Mouse (Mus musculus) cortical plate, adult 2 months (tissue): ENCODE measurements around the gene Scube1. TPM values are rescaled to one million over a fixed set of nuclear protein-coding genes. Genes with fewer than 3 reads are reported as not detected.

ENCODE experiments used
- H3K27ac ChIP-seq: fragments of 200-500 bp; 2 replicates; pipeline ENCODE4 v1.5.1; 2012; ENCODE audit warnings: low read length, control low read depth, inconsistent platforms; ENCODE audit not compliant: insufficient read depth
- H3K4me1 ChIP-seq: fragments of 200-500 bp; 2 replicates; pipeline ENCODE4 v1.6.1; 2011; ENCODE audit warnings: low read length; ENCODE audit not compliant: control insufficient read depth, insufficient read depth
- H3K4me3 ChIP-seq: fragments of 200-500 bp; 2 replicates; pipeline ENCODE4 v1.5.1; 2011; ENCODE audit warnings: mild to moderate bottlenecking, low read length, control low read depth; ENCODE audit not compliant: insufficient read depth
- CTCF ChIP-seq: fragments of 200-500 bp; IDR thresholded peaks from 2 replicates; pipeline ENCODE4 v1.5.1; 2011; ENCODE audit warnings: mild to moderate bottlenecking, control low read depth, low read length; ENCODE audit not compliant: insufficient read depth; ENCODE audit errors: extremely low read depth
- POLR2A ChIP-seq: fragments of 200-500 bp; IDR thresholded peaks from 2 replicates; pipeline ENCODE4 v1.6.1; 2011; ENCODE audit warnings: mild to moderate bottlenecking, low read length, control low read depth; ENCODE audit not compliant: insufficient read depth; ENCODE audit errors: extremely low read depth
- polyA plus RNA-seq: library from polyadenylated mRNA; depleted of rRNA; stranded (reverse); fragments of >200 nt; gene quantifications from 2 replicates; pipeline ENCODE4 v1.2.3, GENCODE M21; 2012; rRNA removed

Scube1 gene
- polyA plus RNA-seq, result 26.7 and 29.2 TPM in 2 replicates

DNA sequence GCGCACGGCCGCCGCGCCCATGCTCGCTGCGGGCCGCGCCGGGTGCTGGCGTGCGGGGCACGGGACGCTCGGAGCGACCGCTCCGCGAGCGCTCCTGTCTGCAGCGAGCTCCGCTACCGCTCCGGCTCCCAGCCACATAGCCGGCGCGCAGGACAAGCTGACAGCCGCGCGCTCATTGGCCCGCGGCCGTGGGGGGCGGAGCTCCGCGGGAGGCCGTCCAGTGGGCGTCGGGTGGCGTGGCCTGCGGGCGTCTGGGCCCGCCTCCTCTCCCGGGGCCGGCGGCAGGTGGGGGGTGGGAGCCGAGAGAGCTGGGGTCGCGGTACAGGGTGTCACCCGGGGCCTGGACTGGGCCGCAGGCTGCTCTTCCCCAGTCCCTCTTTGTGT, at the start of gene Scube1:
Gene Scube1 (minus strand): TSS at position 136 of the 384 bp plus-strand sequence.
- Histone ChIP-seq H3K4me3 (peak within 1 kb of the TSS; percentile 42), H3K4me1 (no peaks in the 10 kb centered on the region; the same call in 1 of the 2 replicates), H3K27ac (no peak within 1 kb of the TSS)
- TF ChIP-seq POLR2A (peak; percentile 76; the same call in 1 of the 2 replicates), CTCF (no peak)

DNA sequence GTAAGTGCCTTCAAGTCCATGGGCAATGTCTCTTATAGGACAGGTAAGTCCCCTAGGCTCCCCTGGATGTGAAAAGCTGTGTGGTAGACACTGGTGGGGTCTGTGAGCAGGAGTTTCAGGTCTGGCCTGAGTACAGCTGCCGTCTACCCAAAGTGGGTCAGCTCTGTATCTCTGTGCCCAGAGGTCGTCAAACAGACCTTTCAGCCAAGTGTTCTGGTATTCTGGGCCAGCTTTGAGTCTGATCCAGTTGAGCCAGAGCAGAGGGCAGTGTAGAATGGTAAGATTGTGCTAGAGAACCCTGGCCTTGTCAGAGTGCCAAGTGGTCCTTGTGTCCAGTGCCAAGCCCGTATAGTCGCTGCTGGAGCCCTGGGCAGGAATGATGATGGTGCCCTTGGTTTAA, 48.1 kb upstream of the Scube1 start:
- H3K27ac ChIP-seq, result no peak overlapping the region
- peaks cover 2% of the 10 kb centered on the region; the same call in 1 of the 2 replicates for H3K4me1 ChIP-seq
- TF ChIP-seq POLR2A, result no peak
- no peak for TF ChIP-seq CTCF
- no peak overlapping the region for H3K4me3 ChIP-seq

DNA sequence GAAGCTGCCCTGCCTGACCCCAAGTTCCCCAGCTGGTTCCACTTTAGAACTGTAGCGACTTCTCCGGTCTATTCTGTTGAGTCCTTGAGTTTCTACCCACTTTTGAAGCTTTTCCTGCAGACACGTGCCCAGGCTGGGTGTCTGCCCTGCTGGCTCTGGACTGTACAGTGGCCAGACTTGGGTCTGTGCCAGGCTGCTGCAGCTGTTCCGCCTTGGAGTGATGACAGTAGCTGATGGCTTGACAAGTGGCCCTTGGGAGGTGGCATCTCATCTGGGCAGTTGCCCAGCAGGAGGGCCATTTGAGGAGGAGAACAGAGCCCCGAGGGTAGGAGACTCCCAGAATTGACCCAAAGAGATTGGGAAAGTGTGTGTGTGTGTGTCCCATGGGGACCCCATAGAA, 47.6 kb upstream of the Scube1 start:
- TF ChIP-seq CTCF, result no peak
- no peak for TF ChIP-seq POLR2A
- H3K27ac ChIP-seq, result no peak overlapping the region

DNA sequence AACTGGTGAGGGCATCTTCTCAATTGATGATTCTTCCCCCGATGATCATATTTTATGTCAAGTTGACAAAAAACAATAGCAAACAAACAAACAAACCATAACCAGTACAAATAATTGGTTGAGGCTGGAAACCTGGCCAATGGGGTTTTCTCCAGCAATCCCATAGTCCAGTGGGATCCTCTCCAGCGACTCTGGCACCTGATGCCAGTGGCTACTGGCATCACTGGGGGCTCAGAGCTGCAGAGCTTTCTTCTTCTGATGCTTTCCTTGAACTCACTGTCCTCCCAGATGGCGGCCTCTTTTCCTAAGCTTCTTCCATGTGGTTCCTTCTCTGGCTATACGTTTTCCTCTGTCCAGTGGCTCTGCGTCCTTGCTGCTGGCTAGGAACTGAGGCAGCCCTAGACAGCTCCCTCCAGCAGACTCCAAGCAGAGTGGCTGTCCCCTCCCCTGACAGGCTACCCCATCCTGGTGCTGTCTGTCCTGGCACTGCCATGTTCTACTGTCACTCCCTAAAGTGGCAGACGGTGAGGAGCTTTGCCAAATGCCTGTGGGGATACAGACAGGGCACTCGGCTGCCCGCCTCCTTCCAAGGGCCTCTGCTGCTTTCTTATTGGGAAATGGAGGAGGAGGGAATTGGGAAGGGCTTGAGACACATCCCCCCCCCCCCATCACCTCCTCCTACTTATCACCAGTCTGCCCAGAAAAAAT, 46.7 kb upstream of the Scube1 start:
- no peaks in the 10 kb centered on the region for H3K4me1 ChIP-seq
- no peak overlapping the region for H3K27ac ChIP-seq
- TF ChIP-seq POLR2A (no peak), CTCF (no peak)
- no peak overlapping the region for H3K4me3 ChIP-seq

More for the DNA sequence above, 47.6 kb upstream of the Scube1 start:
- peaks cover 2% of the 10 kb centered on the region; the same call in 1 of the 2 replicates for H3K4me1 ChIP-seq
- H3K4me3 ChIP-seq, result no peak overlapping the region

DNA sequence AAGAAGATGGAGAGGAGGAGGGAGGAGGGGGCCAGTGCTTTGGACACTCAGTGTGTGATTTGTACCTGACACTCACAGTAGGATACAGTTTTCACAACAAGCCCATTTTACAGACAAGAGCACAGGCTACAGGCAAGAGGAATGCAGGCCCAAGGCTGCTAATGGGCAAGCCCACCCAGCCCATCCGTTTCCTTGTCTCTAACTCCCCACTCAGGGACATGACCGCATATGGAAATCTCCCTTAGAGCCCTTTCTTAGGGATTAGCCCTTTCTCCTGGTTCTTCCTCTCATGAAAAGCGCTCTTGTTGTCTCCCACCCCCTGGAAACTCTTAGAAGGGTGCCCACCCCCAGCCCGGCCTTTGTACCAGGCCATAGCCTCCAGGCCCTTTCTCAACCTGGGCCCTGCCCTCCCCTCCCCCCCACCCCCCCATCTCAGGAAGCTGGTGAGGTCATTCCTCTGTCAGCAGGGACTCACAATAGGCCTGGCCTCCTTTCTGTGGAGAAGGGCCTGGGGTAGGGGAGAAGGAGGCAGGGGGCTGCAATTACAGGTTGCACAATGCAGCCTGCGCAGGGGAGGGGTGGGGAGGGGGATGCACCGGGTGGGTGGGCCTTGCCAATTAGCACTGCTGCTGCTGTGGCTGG, 40.7 kb upstream of the Scube1 start:
- no peak overlapping the region for H3K27ac ChIP-seq
- no peaks in the 10 kb centered on the region for H3K4me1 ChIP-seq
- H3K4me3 ChIP-seq, result no peak overlapping the region
- TF ChIP-seq CTCF (no peak), POLR2A (no peak)

DNA sequence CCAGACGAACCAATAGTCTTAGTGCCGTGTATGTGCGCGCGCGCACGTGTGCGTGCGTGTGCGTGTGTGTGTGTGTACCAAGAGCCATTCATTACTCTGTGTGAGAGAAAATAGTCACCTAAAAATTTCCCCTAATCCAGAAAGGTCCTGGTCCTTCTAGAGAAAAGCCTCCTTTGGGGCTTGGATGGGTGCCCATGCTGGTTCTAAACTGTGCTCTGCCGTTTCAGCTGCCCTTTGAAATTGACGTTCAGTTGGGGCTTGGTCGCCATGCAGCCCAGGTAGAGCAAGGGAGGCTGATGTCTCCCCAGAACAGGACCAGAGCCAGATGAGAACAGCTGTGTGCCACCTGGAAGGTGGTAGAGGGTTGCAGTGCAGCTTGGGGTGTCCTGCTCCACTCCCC, 36.7 kb upstream of the Scube1 start:
- no peak overlapping the region for H3K27ac ChIP-seq
- no peaks in the 10 kb centered on the region for H3K4me1 ChIP-seq
- no peak overlapping the region for H3K4me3 ChIP-seq
- TF ChIP-seq POLR2A (no peak), CTCF (no peak)

DNA sequence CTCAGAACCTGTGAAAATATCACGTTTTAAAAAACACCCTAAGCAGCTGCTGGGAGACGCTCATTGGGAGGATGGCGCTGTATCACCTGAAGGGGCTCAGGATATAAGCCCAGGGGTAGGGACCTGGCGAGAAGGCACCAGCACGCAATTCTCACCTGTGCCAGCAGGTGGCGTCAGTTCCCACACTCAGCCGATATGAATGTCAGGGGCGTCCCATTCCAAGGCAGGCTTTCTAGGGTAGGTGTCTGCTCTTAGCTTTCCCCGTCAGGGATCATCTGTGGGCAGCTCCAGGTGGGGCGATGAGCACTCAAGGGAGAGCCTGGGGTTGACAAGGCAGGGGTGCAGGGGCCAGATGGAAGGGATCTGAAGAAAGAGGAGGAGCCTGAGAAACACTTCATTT, 35.9 kb upstream of the Scube1 start:
- Histone ChIP-seq H3K4me1 (no peaks in the 10 kb centered on the region), H3K27ac (no peak overlapping the region), H3K4me3 (no peak overlapping the region)
- TF ChIP-seq POLR2A (no peak), CTCF (peak; percentile 84)

DNA sequence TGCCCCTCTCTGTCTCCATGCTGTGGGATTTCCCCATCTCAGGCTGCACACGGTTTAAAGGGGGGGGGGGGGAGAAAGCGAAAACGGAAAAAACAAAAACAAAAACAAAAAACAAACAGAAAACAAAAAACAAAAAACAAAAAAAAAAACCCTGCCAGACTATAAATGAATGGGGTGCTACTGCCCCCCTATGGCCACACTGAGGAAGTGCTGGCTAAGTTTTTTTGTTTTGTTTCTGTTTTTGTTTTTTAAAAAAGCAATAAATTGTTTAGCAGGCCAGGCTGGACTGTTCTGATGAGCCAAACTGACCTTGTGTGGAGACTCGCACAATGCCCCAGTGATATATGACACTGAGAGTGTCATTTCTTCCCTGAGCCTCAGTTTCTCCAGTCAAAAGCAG, 34.1 kb upstream of the Scube1 start:
- peak; percentile 60 for TF ChIP-seq CTCF
- TF ChIP-seq POLR2A, result no peak
- Histone ChIP-seq H3K27ac (no peak overlapping the region), H3K4me3 (no peak overlapping the region), H3K4me1 (no peaks in the 10 kb centered on the region)

DNA sequence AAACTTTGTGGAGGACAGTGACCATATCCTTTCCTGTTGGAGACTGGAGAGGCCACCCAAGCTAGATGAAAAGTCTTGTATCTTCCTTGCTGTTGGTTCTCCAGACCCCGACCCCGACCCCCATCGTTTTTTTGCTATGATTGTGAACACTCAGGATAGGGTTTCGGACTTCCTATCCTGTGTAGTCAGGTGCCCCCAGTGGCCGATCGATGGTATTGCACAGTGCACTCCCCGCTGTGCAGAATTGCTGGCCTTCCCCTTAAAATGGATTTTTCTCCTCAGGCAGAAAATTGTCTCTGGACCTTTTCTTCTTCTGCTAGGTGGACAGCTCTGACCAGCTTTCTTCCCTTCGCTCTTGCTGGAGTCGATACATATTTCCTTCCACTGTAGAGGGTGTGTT, 31.9 kb upstream of the Scube1 start:
- Histone ChIP-seq H3K4me1 (no peaks in the 10 kb centered on the region), H3K4me3 (no peak overlapping the region), H3K27ac (no peak overlapping the region)
- no peak for TF ChIP-seq POLR2A
- TF ChIP-seq CTCF, result peak; percentile 84

DNA sequence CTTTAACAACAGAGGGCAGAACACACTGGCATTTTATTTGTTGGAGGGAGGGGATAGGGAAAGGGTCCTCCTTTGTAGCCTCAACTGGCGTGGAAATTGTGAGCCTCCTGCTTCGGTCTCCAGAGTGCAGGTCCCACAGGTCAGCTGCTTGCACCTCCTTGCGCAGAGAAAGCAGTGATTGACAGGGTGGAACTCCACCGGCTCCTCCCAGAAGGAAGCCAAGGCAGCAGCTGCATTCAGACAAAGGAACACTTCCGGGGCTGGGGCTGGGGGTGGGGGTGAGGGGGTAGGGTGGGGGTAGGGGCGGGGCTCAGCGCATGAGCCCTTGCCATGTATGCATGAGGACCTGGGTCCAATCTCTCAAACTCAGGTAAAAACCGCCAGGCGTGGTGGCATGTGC, 24.6 kb upstream of the Scube1 start:
- no peak overlapping the region for H3K4me3 ChIP-seq
- H3K27ac ChIP-seq, result no peak overlapping the region
- peaks cover 7% of the 10 kb centered on the region for H3K4me1 ChIP-seq
- TF ChIP-seq CTCF, result no peak
- TF ChIP-seq POLR2A, result no peak
